Mouse (Mus musculus) Muller cell, postnatal 12 days (primary cell): ENCODE measurements around the gene Pigc.

Experiments
- DNase-seq: peaks from one replicate; pipeline ENCODE4 v3.0.0-alpha.2; 2015; ENCODE audit errors: inconsistent ontology term

Pigc gene

GRCm38 (mm10) chr1:161968589-161969407 is at the start of gene Pigc:
TSS of gene Pigc (plus strand) at chr1:161969186.
- peak; percentile 94 for DNase-seq

- no peak for DNase-seq
Observed at GRCm38 (mm10) chr1:161919594-161919993, 49.4 kb upstream of the Pigc start.

- no peak for DNase-seq
Observed at GRCm38 (mm10) chr1:161920475-161921454, 48.2 kb upstream of the Pigc start.

- DNase-seq, result no peak
Observed at GRCm38 (mm10) chr1:161921928-161922327, 47.1 kb upstream of the Pigc start.

GRCm38 (mm10) chr1:161924321-161924720 is 44.7 kb upstream of the Pigc start:
- DNase-seq, result no peak

- peak; percentile 84 for DNase-seq
Observed at GRCm38 (mm10) chr1:161925281-161925805, 43.6 kb upstream of the Pigc start.

GRCm38 (mm10) chr1:161927976-161928375 is 41.0 kb upstream of the Pigc start:
- no peak for DNase-seq

- DNase-seq, result no peak
Observed at GRCm38 (mm10) chr1:161931313-161931712, 37.7 kb upstream of the Pigc start.

GRCm38 (mm10) chr1:161931817-161932216 is 37.2 kb upstream of the Pigc start:
- no peak for DNase-seq

GRCm38 (mm10) chr1:161932286-161932685 is 36.7 kb upstream of the Pigc start:
- no peak for DNase-seq

- no peak for DNase-seq
Observed at GRCm38 (mm10) chr1:161942082-161942481, 26.9 kb upstream of the Pigc start.

GRCm38 (mm10) chr1:161951009-161951779 is 17.8 kb upstream of the Pigc start:
- no peak for DNase-seq

GRCm38 (mm10) chr1:161952599-161952998 is 16.4 kb upstream of the Pigc start:
- DNase-seq, result no peak

GRCm38 (mm10) chr1:161955846-161956245 is 13.1 kb upstream of the Pigc start:
- no peak for DNase-seq

- no peak for DNase-seq
Observed at GRCm38 (mm10) chr1:161957964-161958950, 10.7 kb upstream of the Pigc start.

- DNase-seq, result peak; percentile 56
Observed at GRCm38 (mm10) chr1:161962465-161963377, 6.3 kb upstream of the Pigc start.

- no peak for DNase-seq
Observed at GRCm38 (mm10) chr1:161967936-161968335, 1.1 kb upstream of the Pigc start.

- no peak for DNase-seq
Observed at GRCm38 (mm10) chr1:161970874-161971273, 1.9 kb downstream of the Pigc start.

- no peak for DNase-seq
Observed at GRCm38 (mm10) chr1:161972233-161972632, 3.2 kb downstream of the Pigc start.
